Mouse (Mus musculus) urinary bladder, postnatal 4 days (tissue): ENCODE results near the gene Rarb.
"Not testable (repeated sequence)": the region's sequence is repeated elsewhere in the genome, so short reads cannot be mapped to it uniquely, and the experiment has no call there.

ENCODE experiments used
- DNase-seq, 2 experiments: peaks; one replicate each; pipeline ENCODE4 v3.0.0; 2021 to 2022; ENCODE audit warnings: low spot score in 2 of 2

Rarb gene

DNA sequence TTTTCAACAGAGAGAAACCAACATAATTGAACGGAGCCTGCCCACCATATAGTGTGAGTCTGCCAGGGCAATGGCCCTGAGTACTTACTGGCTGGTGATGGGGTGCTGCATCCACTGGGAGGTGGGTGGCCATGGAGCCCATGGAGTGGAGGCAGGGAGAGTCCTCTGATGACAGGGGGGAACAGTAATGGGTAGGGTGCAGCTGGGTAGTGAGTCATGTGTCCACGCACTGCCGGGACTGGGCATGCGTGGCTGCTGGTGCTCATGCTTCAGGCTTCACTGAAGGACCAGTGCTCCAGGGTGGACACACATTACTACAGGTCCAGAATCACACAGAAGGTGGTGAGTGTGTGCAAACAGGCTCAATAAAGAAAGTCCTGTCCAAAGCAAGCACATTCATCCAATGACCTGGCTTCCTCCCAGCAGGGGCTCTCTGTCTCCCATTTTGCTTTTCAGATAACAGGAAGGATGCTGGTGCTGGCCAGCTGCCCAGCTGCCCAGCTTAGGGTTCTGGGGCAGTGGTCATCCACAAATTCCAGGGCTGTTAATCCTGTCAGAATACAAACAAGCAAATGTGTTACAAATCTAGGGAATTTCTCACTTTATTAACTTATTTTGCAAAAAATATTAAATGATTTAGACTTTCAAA is at the start of gene Rarb:
Rarb (minus strand) TSS at position 555 of the 649 bp plus-strand sequence.
- no peak for DNase-seq

DNA sequence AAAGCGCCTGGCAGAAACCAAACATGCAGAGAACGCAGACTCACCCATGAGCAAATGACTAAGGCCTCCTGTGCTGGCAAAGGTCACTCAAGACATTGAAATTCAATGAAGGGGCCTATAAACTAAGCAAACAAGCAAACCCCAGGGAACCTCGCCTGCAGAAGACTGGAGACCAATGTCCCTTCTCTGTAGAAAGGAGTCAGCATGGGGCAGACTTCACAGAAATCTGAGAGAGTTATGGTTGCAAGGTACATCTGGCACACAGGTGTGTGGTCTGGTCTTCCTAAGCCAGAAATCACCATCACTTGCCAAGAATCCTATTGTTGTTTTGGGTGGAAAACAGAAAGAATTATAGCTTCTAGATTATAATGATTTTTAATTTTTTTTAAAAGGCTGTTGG is 23.1 kb upstream of the Rarb start:
- DNase-seq = no peak

DNA sequence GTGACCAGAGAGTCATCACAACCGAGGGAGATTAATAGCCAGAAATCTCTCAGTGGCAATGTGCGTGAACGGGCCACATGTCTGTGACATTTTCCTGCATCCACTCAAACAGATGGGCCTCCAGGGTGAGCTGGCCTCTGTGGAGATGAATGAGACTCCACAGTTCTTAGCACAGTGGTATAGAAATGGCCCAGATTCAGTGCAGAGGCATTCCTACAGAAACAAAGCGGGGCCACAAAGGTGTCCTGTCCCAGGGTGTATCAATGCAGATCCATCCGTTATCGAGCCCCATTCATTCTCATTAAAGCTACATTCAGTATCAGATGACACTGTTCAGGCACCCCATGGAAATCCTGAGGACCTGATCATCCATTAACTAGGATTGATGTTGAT is 22.6 kb upstream of the Rarb start:
- no peak for DNase-seq

DNA sequence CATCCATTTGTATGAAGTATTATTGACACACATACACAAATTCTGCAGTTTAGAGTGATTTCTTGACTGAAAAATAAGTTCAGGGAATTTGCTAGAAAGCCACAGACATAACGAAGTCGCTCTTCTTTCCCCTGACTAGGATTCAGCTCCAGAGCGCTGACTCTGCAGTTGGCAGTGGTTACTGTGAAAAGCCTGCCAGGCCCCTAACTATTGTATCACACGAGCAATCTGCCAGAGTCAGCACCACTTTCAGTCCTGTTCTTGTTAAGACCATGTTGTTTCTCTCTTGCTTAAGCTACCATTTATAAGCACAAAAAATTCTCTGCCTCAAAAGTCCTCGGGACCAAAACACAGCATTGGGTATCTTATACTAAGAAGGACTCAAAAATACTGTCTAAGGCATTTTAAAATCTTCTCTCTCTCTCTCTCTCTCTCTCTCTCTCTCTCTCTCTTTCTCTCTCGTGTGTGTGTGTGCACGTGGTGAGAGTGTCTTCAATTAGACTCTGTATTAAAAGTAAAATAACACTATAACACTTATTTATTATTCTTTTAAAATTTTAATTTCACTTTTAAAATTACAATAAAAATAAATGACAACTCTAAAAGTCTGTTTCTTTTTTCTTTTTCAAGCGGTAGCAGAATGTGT is 22.1 kb upstream of the Rarb start:
- DNase-seq = peak in 1 of 2 experiments; percentile 24

DNA sequence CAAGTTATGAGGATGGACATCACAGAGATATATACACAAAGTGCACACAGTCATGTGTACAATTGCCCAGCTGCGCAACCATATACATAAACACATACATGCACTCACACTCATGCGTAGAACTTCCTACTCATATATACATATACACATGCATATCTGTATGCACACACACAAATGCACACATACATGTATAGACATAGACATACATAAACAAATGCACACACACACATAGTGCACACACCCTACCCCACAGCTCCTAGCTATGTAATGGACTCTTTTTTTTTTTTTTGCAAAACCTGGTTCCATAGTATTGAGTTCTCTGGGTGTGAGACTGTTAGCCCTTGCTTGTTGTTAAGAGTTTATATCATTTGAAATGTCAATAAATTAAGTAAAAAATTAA is 21.2 kb upstream of the Rarb start:
- no peak for DNase-seq

DNA sequence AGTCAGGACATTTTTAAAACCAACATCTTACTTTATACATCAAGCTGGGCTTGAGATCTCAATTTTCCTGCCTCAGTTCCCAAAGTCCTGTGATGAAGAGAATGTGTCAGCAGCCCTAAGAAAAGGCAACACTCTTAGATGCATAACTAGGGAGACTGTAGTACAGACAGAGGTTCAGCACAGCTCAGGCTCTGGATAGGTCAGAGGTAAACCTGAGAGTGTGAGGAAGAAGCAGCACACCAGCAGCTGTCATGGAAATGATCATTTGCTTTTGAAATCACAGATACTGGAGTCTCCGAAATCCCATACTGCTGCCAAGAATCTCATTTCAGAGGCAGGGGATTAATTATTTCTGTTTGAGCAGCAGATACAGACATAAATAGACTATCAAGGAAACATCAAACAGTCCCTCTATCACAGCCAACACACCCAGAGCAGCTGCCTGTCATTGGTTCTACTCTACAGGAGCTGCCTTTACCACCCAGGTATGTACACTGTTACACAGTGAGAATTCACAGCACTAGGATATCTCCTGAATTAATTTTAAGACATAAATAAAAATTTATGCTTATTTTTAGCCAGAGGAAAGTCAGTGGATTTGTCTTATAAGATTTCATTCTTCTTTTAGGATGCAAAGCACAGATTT is 3.7 kb downstream of the Rarb start:
- no peak for DNase-seq

DNA sequence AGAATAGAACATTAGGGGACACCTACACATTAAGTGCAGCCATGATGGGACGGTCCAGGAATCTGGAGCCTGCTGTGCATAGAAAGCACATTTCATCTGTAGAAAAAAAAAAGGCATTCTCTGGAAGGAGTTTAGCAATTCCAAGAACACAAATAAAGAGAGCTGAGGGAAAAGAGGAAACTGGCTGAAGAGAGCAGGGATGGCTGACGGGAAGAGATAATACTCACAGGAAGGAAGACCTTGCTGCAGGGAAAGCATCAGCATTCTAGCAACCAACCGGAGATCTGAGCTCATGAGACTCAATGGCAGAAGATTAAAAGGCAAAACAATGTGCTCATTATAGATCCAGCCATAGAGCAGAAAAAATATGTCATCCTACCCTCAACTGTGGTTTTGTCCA is 12.8 kb downstream of the Rarb start:
- DNase-seq = no peak

DNA sequence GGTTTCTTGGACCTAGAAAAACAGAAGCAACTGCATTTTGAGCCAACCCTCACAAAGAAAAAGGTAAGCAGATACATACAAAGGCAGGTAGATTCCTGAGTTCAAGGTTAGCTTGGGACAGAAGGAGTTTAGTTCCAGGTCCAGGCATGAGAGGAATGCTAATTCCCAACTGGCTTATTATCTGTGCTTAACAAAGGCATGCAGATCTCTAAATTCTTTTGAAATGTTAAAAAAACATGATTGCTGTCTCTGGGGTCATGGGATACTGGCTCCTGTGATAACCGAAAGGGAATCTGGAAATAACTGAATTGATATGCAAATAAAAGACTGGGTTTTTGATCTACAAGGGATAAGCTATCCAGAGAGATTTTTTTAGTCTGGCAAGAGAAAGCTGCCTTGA is 28.8 kb downstream of the Rarb start:
- DNase-seq = no peak

DNA sequence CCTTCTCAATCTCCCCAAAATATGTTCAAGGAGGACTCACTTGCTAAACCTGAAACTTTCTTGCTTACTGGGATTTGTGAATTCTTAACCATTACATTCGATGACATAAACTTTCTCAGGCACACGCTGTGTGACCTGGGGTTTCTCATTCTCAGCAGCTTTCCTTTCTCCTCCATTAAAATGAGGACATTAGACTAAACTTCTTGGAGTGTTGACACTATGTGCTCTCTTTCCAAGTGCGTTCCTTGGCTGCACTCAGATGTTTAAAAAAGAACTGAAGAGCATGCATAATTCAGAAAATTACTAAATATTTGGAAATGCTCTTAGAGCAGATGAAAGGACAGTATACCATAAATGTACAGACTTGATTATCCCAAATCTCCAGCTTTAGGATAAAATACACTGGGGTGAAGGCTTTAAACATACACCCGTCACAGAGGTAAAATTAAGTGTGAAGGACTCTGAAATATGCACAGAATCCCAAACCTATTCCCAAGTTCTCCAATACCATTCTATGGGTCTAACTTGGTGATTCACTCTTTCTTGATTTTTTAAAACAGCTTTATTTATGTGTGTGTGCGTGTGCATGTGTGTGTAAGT is 36.9 kb downstream of the Rarb start:
- no peak for DNase-seq

DNA sequence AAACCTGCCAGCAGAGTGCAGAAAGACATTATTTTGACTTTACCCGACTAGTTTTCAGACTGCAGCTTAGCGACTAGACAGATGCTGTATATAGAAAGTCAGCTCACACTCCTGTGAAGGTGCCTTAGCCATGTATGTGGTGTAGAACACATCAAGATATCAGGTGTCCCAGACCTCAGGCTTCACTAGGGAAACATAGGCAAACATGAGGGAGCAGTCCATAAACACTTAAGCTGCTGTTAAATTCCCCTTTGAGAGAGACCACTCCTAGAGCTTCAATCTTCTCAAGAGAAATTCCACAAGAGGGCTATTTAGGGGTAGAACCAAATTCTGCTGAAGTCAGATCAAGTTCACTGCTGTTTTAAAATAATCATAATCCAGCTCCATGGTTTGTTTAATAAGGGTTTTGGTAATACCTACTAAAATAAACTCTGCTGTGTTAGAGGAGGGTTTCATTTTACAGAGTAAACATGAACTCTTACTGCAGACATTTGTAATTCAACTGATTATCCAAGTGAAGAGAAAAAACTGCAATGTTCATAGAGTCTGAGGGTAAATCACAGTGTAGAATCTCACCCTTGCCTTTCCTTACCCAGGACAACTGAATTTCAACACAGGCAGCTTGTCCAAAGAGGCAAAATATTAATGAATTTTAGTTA is 42.1 kb downstream of the Rarb start:
- no peak for DNase-seq

DNA sequence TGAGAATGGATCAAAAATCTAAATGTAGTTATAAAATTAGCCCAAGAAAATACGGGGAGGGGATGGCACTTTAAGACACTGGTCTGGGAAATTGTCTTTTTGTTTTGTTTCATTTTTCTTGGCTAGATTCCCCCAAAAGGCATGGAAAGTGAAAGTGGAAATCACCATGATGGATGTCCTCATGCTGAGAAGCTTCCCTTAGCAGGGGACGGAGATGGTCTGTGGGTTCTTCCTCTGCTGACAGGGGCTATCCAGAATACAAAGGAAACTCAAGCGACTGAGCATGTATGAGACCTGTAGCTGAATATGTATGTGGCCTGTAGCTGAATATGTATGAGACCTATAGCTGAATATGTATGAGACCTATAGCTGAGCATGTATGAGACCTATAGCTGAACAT is 46.0 kb downstream of the Rarb start:
- no peak for DNase-seq

DNA sequence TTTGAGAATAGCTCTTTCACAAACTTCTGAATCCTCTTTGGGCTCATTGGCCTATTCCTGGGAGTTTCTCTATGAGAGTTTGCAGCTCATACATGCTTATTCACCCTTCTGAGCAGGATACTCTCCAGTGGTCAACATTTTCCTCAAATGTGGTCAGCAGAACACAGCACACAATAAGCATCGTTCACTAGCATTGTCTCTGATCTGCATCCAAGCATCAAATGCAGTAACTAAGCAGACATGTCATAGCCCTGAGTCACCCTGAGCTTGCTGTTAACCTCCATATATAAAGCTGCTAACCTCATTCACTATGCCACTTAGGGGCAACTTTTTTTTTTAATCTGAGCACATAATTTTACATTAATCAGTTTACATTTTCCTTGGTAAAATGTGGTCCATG is 53.1 kb downstream of the Rarb start:
- DNase-seq = no peak

DNA sequence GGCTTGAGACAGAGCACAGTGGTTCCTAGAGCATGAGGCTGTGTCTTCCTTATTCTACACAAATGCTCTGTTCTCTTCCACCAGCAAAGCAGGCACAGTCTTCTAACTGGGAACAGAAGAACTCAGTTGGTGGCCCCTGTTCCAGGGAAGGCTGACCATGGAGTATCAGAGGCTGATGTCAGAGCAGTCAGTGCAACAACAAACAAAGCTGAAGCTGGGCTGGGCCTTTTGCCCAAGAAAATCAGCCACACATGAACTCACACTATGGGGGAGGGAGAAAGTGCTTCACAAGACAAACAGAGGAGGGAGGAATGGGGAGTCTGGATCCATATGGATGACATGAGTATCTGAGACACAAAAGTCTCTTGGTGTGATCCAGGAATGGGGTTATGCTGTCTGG is 56.2 kb downstream of the Rarb start:
- DNase-seq = no peak

DNA sequence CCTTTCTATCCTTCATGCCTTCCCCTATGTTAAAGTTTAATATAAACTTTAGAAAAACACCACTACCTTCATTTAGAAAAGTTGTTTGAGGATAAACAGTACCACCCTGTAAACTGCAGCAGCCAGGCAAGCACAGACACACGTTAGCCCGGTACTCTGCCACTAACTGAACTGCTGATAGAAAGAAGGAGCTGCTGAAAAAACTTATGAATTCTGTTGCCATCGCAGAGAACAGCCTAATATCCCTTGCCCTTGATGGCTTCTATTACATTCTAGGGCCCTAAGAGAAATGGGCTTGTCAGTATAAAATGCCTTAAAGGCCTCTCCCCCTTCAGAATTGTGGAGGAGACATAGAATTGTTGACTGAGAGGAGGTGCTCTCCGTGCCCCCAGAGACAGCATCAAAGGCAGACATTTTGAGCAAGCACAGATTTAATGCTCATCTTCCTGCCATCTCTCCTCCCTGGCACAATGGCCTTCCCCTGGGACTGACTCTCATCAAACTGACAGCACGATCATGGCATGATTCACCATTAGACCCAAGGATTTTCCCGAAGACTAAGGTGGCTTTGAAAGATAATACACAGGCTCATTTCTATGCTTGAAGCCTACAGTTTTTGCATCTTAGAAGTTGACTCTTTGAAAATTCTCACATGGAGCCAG is 60.1 kb downstream of the Rarb start:
- DNase-seq = no peak

DNA sequence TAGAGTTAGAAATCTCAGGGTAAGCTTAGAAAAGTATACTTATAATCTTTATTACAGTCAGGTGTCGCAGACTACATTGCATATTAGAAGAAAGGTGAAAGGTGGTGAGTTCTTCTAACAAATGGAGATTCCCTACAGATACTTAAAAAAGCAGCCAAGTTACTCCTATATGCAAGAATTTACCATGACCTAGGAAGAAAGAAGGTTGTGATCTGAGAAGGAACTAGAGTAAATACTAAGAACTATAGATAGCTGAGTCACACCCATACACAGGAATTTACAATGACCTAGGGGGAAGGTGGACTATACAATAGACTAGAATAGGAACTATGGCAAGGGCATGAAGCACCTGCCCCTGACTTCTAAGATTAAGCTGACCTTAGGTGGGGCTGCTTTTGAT is 63.4 kb downstream of the Rarb start:
- not testable (repeated sequence) for DNase-seq

DNA sequence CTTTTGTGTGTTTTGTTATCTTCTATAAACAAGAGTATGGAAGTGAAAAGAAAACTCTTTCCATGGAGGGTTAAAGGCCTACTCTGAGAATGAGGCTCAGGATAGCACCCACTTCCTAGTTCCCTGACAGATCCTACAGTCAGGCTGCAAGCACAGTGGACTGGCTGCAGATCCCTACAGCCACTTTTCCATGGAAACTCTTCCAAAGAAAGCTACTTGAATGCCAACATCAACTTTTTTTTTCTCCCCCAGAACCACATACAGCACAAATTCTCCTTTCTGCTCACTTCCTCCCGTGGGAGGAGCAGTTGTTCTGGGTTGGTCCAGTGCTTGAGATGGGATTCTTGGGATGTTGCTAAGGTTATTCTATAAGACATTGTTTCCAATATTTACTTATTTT is 66.3 kb downstream of the Rarb start:
- DNase-seq = no peak

DNA sequence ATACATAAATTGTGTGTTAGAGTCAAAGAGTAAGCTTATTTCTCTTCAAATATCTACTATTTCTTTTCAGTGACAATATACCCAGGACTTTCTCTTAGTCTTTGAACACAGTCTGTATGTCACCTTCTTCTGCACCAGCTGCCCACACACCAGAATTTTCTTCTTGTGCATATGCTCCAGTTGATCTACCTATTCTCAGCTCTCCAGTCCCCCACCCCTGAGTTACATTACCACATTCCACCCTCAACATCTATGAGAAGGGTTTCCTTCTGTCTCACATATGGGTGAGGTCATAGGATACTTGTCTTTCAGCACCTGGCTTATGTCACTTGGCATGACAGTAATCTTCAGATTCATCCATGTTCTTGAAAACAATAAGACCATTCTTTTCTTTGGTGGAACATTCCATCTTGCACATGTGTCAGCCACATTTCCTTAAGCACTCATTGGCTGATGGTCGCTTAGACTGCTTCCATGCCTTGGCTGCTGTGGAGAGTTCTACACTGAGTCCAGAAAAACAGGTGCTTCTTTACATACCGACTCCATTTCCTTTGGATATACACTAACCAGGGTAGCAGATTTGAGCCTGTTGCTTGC is 71.9 kb downstream of the Rarb start:
- DNase-seq = no peak

DNA sequence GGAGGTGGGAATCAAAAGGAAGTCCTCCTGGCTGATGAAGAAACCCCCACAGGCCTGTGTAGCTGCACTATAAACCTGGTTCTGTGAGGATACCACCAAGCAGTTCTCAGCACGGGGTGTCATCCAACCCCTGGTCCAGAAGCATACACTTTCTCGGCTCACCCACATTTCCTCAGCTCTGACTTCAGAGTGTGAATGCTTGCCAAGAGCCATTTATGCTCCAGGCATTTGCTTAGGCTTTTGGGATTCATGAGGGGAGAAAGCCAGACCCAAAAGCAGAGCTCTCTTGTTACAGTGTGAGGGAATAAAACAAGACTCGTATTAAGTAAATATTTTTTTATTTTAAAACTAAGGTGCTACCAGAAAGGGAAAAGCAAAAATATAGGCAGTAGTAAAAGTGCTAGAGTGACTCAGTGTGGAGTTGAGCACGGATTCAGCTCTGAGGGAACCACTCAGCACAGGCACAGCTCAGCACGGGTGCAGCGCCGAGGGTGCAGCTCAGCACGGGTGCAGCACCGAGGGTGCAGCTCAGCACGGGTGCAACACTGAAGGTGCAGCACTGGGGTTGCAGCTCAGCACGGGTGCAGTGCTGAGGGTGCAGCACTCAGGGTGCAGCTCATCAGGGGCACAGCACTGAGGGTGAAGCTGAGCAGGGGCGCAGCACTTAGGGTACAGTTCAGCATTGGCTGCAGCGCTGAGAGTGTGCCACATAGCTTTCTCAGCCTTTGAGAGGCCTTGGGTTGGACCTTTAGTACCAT is 77.8 kb downstream of the Rarb start:
- no peak for DNase-seq

DNA sequence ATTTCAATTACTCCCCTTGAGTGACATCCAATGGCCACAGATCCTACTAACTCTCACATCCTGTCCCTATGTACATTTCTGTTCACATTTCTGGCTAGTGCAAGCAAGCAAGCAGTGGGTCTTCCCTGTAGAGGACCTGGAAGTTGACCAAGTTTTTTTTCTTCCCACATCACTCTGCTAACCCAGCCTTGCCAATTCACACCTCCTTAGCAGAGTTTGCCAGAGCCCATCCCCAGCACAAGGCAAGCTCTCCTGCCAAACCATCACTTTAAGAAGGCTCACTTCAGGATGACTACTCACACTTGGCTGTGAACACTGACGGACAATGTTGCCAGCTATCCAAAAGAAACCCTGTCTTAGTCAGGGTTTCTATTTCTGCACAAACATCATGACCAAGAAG is 80.4 kb downstream of the Rarb start:
- no peak for DNase-seq

DNA sequence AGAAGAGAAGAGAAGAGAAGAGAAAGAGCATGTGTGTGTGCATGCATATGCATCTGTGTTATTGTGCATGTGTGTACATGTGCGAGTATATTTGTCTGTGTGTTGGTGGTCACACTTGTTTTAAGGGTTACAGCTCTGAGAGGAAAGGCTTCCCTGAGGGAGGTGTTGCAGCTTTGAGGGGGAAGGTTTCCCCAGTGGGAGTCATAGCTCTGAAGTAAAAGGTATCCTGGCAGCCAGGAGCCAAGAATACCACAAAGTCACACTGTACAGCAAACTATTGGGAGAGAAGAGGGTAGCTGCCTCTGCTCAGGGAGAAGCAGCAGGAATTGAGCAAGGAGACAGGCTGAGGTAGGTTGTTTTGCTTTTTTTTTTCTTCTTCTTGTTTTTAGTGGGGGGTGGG is 81.2 kb downstream of the Rarb start:
- no peak for DNase-seq
